Mouse (Mus musculus): Measurements from ENCODE around the gene C1qbp.

Gene C1qbp

GRCm38 (mm10) chr11:70972586-70972985 is 10.2 kb downstream of the C1qbp start:
- no peak for DNase-seq

GRCm38 (mm10) chr11:70970560-70971540 is 12.0 kb downstream of the C1qbp start:
- no peak for DNase-seq

- DNase-seq = peak; percentile 96
Measured at GRCm38 (mm10) chr11:70969821-70970559, 12.8 kb downstream of the C1qbp start, which contains the start of the genes Nup88 and Rpain. Nup88 (minus strand) TSS chr11:70969973. Rpain (plus strand) TSS chr11:70970213.

GRCm38 (mm10) chr11:70969271-70969794 is 13.5 kb downstream of the C1qbp start:
- DNase-seq = peak; percentile 37

GRCm38 (mm10) chr11:70964222-70964907 is 18.5 kb downstream of the C1qbp start:
- DNase-seq = peak; percentile 3

GRCm38 (mm10) chr11:70960786-70961554 is 21.9 kb downstream of the C1qbp start:
- no peak for DNase-seq

GRCm38 (mm10) chr11:70954711-70955110 is 28.1 kb downstream of the C1qbp start:
- no peak for DNase-seq

- no peak for DNase-seq
Measured at GRCm38 (mm10) chr11:70944935-70945817, 37.6 kb downstream of the C1qbp start.

GRCm38 (mm10) chr11:70943651-70944050 is 39.2 kb downstream of the C1qbp start:
- DNase-seq = no peak

- no peak for DNase-seq
Measured at GRCm38 (mm10) chr11:70942596-70942995, 40.2 kb downstream of the C1qbp start.

- DNase-seq = no peak
Measured at GRCm38 (mm10) chr11:70935316-70935715, 47.5 kb downstream of the C1qbp start.

GRCm38 (mm10) chr11:70931461-70931860 is 51.4 kb downstream of the C1qbp start:
- DNase-seq = no peak
